Mouse (Mus musculus): ENCODE results near the gene Fam222b. TPM values are rescaled to one million over a fixed set of nuclear protein-coding genes. Genes with fewer than 3 reads are reported as not detected.

The Fam222b gene
- polyA plus RNA-seq, 1 experiment from 2014 or later, result 33.2 TPM

DNA sequence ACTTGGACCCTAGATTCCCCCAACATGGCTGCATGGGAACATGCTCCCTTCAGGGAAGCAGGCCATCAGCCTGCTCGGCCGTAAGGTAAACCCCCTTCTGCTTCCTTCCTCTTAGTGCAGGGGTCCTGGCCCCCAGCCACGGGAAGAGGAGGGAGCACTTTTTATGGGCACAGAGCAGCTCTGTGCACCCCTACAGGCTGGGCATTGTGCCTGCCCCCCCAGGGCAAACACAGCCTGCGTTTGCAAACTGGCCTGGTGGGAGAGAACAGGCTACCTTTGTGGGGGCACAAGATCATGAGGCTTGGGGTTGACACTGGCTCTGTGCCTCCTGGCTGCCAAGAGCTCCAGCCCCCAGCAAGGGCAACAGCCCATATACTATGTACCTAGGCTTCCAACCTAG is 67.5 kb downstream of the Fam222b start:
- Histone ChIP-seq H3K4me1 (ENCODE audit: control insufficient read depth, insufficient read depth, low read length) (peaks cover 28% of the 10 kb centered on the region), H3K9me3 (ENCODE audit: control insufficient read depth, low read length) (no peaks in the 10 kb centered on the region), H3K36me3 (ENCODE audit: control insufficient read depth, insufficient read depth, low read length) (peaks cover 36% of the 10 kb centered on the region), H3K4me2 (ENCODE audit: low read depth) (no peak overlapping the region), H3K27me3 (ENCODE audit: control insufficient read depth, insufficient read depth, low read length) (no peaks in the 10 kb centered on the region), H3K27ac (ENCODE audit: low read depth, low read length) (0 out of 2 replicates have a peak overlapping the region, but pooled peaks have one; percentile 44), H3K4me3 (ENCODE audit: low read depth, low read length) (peak overlapping the region; percentile 84; the same call in 1 of the 2 replicates), H3K9ac (ENCODE audit: low read length) (no peak overlapping the region)
- DNase-seq (ENCODE audit: low spot score), result no peak
- 73% methylated on average over 4 of the region's 4 CpGs for WGBS
- no peak for ATAC-seq (ENCODE audit: insufficient read depth, low FRiP score, low TSS enrichment)

GRCm38 (mm10) chr11:78162504-78162903 is 68.0 kb downstream of the Fam222b start:
- DNase-seq (ENCODE audit: low spot score) (no peak), ATAC-seq (ENCODE audit: insufficient read depth, low FRiP score, low TSS enrichment) (no peak)
- no peak overlapping the region for H3K9ac ChIP-seq (ENCODE audit: low read length)
- peak overlapping the region; percentile 89 for H3K4me2 ChIP-seq (ENCODE audit: low read depth)
- no peaks in the 10 kb centered on the region for H3K9me3 ChIP-seq (ENCODE audit: control insufficient read depth, low read length)
- 56% methylated on average over 6 of the region's 6 CpGs for WGBS
- H3K4me1 ChIP-seq (ENCODE audit: control insufficient read depth, insufficient read depth, low read length), result peaks cover 28% of the 10 kb centered on the region
- H3K27me3 ChIP-seq (ENCODE audit: control insufficient read depth, insufficient read depth, low read length), result no peaks in the 10 kb centered on the region
- peaks cover 34% of the 10 kb centered on the region for H3K36me3 ChIP-seq (ENCODE audit: control insufficient read depth, insufficient read depth, low read length)
- peak overlapping the region; percentile 84; the same call in 1 of the 2 replicates for H3K4me3 ChIP-seq (ENCODE audit: low read depth, low read length)
- 0 out of 2 replicates have a peak overlapping the region, but pooled peaks have one; percentile 44 for H3K27ac ChIP-seq (ENCODE audit: low read depth, low read length)

GRCm38 (mm10) chr11:78163045-78163444 is 68.6 kb downstream of the Fam222b start:
- H3K4me3 ChIP-seq (ENCODE audit: low read depth, low read length), result peak overlapping the region; percentile 84
- H3K4me2 ChIP-seq (ENCODE audit: low read depth), result peak overlapping the region; percentile 89
- H3K27ac ChIP-seq (ENCODE audit: low read depth, low read length), result peak overlapping the region; percentile 99
- 78% methylated on average over 2 of the region's 2 CpGs for WGBS
- H3K36me3 ChIP-seq (ENCODE audit: control insufficient read depth, insufficient read depth, low read length), result peaks cover 30% of the 10 kb centered on the region
- H3K9me3 ChIP-seq (ENCODE audit: control insufficient read depth, low read length), result no peaks in the 10 kb centered on the region
- ATAC-seq (ENCODE audit: insufficient read depth, low FRiP score, low TSS enrichment), result no peak
- peaks cover 28% of the 10 kb centered on the region for H3K4me1 ChIP-seq (ENCODE audit: control insufficient read depth, insufficient read depth, low read length)
- H3K9ac ChIP-seq (ENCODE audit: low read length), result peak overlapping the region; percentile 93
- no peaks in the 10 kb centered on the region for H3K27me3 ChIP-seq (ENCODE audit: control insufficient read depth, insufficient read depth, low read length)
- DNase-seq (ENCODE audit: low spot score), result no peak

DNA sequence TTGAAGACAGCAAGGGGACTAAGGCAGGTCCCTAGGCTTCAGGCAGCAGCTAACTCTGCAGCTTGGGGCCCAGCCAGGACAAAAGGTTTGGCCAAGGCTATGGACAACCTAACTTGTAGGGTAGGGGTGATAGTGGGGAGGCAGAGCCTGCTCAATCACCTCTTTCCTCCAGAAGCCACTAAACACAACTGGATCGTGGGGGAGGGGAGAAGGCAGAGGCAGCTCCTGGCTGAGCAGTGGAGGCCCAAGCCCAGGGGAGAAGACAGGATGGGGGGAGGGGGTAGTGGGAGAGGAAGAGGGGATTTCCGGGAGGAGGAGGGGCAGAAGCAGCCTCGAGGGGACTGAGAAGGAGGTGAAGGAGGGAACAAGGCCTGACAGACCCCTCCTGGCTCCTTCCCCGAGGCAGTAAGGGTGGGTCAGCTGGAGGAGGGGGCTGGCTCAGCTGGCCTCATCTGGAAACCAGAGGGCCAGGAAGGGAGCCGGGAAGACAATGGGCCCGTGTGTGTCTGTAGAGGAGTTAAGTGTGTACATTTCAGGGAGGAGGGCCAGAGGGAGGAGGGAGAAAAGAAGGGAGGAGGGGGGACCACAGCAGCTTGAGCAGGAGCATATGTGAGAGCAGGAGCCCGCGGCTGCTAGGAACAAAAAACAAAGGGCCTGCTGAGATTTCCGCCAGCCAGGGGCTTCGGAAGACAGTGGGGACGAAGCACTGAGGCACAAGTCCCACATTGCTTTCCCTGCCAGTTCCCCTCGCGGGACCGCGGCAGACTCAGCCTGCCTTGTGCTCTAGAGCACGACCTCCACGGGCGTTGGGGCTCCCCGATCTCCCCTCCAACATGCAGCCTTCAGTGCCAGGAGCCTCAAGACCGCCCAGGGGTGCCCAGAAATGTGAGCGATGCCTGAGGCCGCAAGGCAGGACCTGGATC is 69.5 kb downstream of the Fam222b start:
- Histone ChIP-seq H3K4me3 (ENCODE audit: low read depth, low read length) (peak overlapping the region; percentile 84), H3K9me3 (ENCODE audit: control insufficient read depth, low read length) (no peaks in the 10 kb centered on the region), H3K9ac (ENCODE audit: low read length) (peak overlapping the region; percentile 93), H3K4me1 (ENCODE audit: control insufficient read depth, insufficient read depth, low read length) (peaks cover 28% of the 10 kb centered on the region), H3K4me2 (ENCODE audit: low read depth) (peak overlapping the region; percentile 89), H3K27me3 (ENCODE audit: control insufficient read depth, insufficient read depth, low read length) (no peaks in the 10 kb centered on the region), H3K36me3 (ENCODE audit: control insufficient read depth, insufficient read depth, low read length) (peaks cover 25% of the 10 kb centered on the region), H3K27ac (ENCODE audit: low read depth, low read length) (peak overlapping the region; percentile 99)
- under 1% methylated on average over 22 of the region's 22 CpGs for WGBS
- DNase-seq (ENCODE audit: low spot score) (peak; percentile 87), ATAC-seq (ENCODE audit: insufficient read depth, low FRiP score, low TSS enrichment) (peak; percentile 58)

- ATAC-seq (ENCODE audit: insufficient read depth, low FRiP score, low TSS enrichment), result no peak
- DNase-seq (ENCODE audit: low spot score), result no peak
These were observed 70.1 kb downstream of the Fam222b start for GRCm38 (mm10) chr11:78164604-78164923.

GRCm38 (mm10) chr11:78164924-78165760 is 70.7 kb downstream of the Fam222b start, which contains the start of gene Traf4:
TSS of gene Traf4 (minus strand) at chr11:78165589.
- ATAC-seq (ENCODE audit: insufficient read depth, low FRiP score, low TSS enrichment) (peak; percentile 68), DNase-seq (ENCODE audit: low spot score) (peak; percentile 94)
- WGBS, result under 1% methylated on average over 69 of the region's 78 CpGs
- Histone ChIP-seq H3K4me1 (ENCODE audit: control insufficient read depth, insufficient read depth, low read length) (peaks cover 28% of the 10 kb centered on the region), H3K9ac (ENCODE audit: low read length) (peak within 1 kb of the TSS; percentile 93), H3K4me2 (ENCODE audit: low read depth) (peak within 1 kb of the TSS; percentile 89), H3K27ac (ENCODE audit: low read depth, low read length) (peak within 1 kb of the TSS; percentile 99), H3K4me3 (ENCODE audit: low read depth, low read length) (peak within 1 kb of the TSS; percentile 84), H3K36me3 (ENCODE audit: control insufficient read depth, insufficient read depth, low read length) (peaks cover 16% of the 10 kb centered on the region), H3K27me3 (ENCODE audit: control insufficient read depth, insufficient read depth, low read length) (no peaks in the 10 kb centered on the region), H3K9me3 (ENCODE audit: control insufficient read depth, low read length) (no peaks in the 10 kb centered on the region)

More at GRCm38 (mm10) chr11:78164604-78164923, 70.1 kb downstream of the Fam222b start:
- Histone ChIP-seq H3K36me3 (ENCODE audit: control insufficient read depth, insufficient read depth, low read length) (peaks cover 22% of the 10 kb centered on the region), H3K27me3 (ENCODE audit: control insufficient read depth, insufficient read depth, low read length) (no peaks in the 10 kb centered on the region), H3K4me3 (ENCODE audit: low read depth, low read length) (peak overlapping the region; percentile 84), H3K9ac (ENCODE audit: low read length) (peak overlapping the region; percentile 93), H3K9me3 (ENCODE audit: control insufficient read depth, low read length) (no peaks in the 10 kb centered on the region), H3K4me1 (ENCODE audit: control insufficient read depth, insufficient read depth, low read length) (peaks cover 28% of the 10 kb centered on the region), H3K27ac (ENCODE audit: low read depth, low read length) (peak overlapping the region; percentile 99), H3K4me2 (ENCODE audit: low read depth) (peak overlapping the region; percentile 89)
- under 1% methylated on average over 14 of the region's 14 CpGs for WGBS

DNA sequence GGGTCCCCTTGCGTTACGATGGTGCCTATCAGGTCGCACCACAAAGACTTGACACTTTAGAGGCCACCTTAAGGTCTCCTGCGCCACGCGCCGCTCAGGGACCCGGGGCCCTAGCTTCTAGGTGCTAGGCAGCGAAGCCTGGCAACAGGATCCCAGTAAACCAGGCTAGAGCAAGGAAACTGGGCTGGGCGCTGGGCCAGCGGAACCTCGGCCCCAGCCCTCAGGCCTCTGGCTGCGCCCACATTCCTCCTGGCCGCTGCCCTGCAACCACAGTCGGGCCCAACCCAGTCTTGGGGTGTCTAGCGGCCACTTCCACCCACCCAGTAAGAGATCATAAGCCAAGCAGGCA is 71.3 kb downstream of the Fam222b start:
- Histone ChIP-seq H3K27ac (ENCODE audit: low read depth, low read length) (peak overlapping the region; percentile 99; the same call in 1 of the 2 replicates), H3K36me3 (ENCODE audit: control insufficient read depth, insufficient read depth, low read length) (peaks cover 13% of the 10 kb centered on the region), H3K27me3 (ENCODE audit: control insufficient read depth, insufficient read depth, low read length) (no peaks in the 10 kb centered on the region), H3K9ac (ENCODE audit: low read length) (peak overlapping the region; percentile 93), H3K9me3 (ENCODE audit: control insufficient read depth, low read length) (no peaks in the 10 kb centered on the region), H3K4me1 (ENCODE audit: control insufficient read depth, insufficient read depth, low read length) (peaks cover 28% of the 10 kb centered on the region), H3K4me2 (ENCODE audit: low read depth) (peak overlapping the region; percentile 89), H3K4me3 (ENCODE audit: low read depth, low read length) (peak overlapping the region; percentile 84)
- ATAC-seq (ENCODE audit: insufficient read depth, low FRiP score, low TSS enrichment) (no peak), DNase-seq (ENCODE audit: low spot score) (no peak)
- whole genome bisulfite sequencing, result 4% methylated on average over 16 of the region's 16 CpGs

DNA sequence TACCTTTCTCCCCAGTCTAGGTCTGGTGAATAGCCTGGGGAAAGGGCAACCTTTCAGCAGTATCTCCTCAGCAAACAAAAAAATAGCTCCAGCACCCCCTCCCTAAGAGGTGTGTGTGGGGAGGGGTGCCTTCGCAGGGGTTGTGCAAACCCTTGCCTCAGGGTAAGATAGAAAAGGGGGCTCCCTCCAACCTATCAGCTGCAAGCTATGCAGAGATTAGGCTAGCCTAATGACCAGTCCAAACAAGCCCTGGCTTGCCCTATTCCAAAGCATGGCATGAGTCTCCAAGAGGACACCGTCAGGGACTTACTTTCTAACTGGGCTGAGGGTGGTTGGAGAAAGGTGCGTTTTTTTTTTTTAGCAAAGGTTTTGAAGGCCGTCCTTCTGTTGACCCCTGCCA is 71.7 kb downstream of the Fam222b start:
- H3K4me3 ChIP-seq (ENCODE audit: low read depth, low read length), result peak overlapping the region; percentile 84; the same call in 1 of the 2 replicates
- H3K27me3 ChIP-seq (ENCODE audit: control insufficient read depth, insufficient read depth, low read length), result no peaks in the 10 kb centered on the region
- peak overlapping the region; percentile 89 for H3K4me2 ChIP-seq (ENCODE audit: low read depth)
- no peak overlapping the region; the same call in 1 of the 2 replicates for H3K27ac ChIP-seq (ENCODE audit: low read depth, low read length)
- peak overlapping the region; percentile 93; the same call in 1 of the 2 replicates for H3K9ac ChIP-seq (ENCODE audit: low read length)
- DNase-seq (ENCODE audit: low spot score) (no peak), ATAC-seq (ENCODE audit: insufficient read depth, low FRiP score, low TSS enrichment) (no peak)
- WGBS, result 53% methylated on average over 4 of the region's 4 CpGs
- peaks cover 10% of the 10 kb centered on the region for H3K36me3 ChIP-seq (ENCODE audit: control insufficient read depth, insufficient read depth, low read length)
- no peaks in the 10 kb centered on the region for H3K9me3 ChIP-seq (ENCODE audit: control insufficient read depth, low read length)
- peaks cover 28% of the 10 kb centered on the region for H3K4me1 ChIP-seq (ENCODE audit: control insufficient read depth, insufficient read depth, low read length)
